Mouse (Mus musculus): ENCODE data around the gene Bhmt.
"Not testable (repeated sequence)": the region's sequence is repeated elsewhere in the genome, so short reads cannot be mapped to it uniquely, and the experiment has no call there.

The Bhmt gene

DNA sequence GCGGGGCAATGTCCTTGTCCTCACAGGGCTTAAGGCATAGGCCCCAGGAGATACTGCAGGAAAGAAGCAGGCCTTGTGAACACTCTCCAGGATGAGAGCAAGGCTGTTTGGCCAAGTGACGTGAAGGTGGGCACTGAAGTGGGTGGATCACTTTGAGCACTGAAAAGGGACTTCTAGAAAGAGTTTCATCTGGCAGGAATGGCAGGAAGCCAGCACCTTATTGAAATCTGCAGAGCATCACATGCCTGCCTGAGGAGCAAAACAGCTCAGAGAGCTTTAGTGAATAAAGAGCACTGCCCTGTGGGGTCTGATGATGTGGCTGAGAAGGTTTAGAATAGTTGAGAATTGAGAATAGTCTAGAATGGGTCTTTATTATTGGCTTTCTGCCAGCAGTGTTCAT, 29.3 kb downstream of the Bhmt start:
- DNase-seq (ENCODE audit: low read depth, low spot score), result no peak

DNA sequence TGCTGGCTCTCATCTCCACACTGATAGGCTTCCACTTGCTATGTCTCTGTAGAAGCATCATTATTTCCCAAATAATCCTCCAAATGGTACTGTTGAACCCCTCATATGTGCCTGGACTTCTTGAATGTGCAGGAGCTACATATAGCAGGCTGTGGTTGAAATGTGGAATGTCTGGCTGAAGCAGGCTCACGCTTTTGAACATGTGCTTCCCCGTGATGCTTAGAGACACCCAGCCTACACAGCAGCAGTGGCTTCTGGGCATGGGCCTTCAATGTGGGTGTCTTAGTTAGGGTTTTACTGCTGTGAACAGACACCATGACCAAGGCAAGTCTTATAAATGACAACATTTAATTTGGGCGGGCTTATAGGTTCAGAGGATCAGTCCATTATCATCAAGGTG, 30.1 kb downstream of the Bhmt start:
- no peak for DNase-seq (ENCODE audit: low read depth, low spot score)

DNA sequence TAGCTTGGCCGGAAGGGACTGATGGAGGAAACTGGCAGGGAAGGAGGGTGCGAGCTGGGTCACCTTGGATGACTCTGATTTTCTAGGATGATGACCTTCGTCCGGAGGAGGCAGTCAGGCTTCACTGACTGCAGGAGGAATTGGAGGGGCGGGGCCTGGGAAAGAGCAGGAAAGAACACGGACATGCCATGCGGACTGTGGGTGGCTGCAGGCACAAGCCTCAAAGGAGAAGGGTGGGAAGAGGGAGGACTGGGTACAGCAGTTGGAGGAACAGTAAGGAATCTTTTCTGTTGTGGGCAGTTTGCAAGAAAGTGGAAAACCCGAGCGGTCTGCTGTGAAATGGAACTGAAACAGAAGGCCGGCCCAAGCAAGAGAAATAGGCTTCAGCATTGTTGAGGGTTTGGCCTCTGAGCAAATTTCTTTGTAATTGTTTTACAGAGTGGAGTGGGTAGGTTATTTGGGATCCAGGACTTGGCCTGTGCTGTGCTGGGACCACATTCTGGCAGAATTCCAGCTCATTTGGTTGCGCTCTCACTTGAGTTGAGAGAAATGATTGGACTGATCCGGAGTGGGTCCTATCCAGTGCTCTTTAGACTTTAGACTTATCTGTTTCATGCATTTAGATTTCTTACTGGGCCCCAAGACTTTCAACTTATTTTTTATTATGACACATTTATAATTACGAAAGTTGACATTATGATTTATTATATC, 30.7 kb downstream of the Bhmt start:
- DNase-seq (ENCODE audit: low read depth, low spot score), result no peak

DNA sequence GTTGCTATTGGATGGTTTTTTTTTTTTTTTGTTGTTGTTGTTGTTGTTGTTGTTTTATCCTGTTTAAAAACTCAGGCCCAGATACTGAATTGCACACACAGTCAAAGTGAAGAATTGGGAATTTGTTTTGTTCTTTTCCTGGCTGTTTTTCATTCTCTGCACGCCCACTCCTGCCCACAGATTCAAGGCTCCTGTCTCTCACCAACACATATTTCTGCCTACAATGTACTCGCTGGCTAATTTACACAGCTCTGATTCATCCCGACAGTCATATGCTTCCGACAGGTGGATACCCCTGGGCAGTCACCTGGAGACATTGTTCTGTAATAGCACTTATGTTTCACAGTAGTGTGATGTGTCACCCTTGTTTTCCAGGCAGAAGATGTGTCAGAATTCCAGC, 33.1 kb downstream of the Bhmt start:
- no peak for DNase-seq (ENCODE audit: low read depth, low spot score)

DNA sequence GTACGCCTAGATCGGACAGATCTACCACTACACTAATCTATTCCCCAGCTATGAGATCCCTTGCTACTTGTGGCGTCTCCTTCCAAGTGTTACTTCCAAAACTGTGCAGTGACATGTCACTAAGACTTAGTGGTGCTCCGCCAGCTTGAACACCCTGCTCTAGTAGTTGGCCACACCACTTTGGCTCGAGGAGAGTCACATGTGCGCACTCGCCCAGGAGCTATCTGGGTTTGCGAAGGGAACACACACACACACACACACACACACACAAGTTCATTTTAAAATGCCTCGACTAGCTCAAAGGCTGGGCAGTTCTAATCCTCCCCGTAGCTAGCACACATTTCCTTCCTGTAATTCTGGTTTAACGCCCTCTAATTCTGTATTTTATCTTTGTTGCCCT, 36.2 kb downstream of the Bhmt start:
- DNase-seq (ENCODE audit: low read depth, low spot score), result no peak

DNA sequence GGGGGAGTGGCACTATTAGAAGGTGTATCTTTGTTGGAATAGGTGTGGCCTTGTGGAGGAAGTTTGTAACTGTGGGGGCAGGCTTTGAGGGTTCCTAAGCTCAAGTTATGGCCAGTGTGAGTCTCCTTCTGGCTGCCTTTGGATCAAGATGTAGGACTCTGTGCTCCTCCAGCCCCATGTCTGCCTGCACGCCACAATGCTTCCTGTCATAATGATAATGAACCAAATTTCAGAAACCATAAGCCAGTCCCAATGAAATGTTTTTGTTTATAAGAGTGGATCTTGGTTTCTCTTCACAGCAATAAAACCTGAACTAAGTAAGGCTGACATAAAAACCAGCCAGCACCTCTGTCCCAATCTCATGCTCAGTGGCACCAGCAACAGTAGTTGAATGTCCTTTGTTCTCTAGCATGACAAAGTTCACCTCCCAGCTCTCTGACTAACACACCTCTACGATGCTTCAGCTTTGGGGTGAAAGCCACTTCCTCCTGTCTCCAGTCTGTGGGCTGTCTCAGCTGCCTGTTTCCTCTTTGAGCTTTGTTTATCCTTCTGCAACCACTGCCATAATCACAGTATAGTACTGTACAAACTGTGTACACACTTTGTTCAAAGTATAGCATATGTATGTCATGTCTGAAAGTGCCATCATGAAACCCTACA, 44.6 kb downstream of the Bhmt start:
- DNase-seq (ENCODE audit: low read depth, low spot score), result peak; percentile 77

DNA sequence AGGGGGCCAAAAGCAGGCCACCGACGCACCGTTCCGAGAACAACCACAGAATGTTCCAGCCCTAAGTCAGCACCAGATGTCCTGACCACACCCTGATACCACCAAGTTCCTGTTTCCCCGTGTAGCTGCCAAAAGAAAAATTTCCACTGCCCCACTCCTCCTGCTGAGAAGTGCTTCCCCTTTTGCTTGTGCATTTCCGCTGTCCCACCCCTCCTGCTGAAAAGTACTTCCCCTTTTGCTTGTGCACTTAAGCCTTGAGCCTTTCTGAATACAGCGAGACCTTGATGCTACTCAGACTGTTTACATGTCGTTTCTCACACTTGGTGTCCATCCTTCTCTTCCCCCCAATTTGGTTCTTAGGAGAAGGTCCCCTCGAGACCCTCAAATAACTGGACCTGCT, 55.2 kb downstream of the Bhmt start:
- DNase-seq (ENCODE audit: low read depth, low spot score), result not testable (repeated sequence)

DNA sequence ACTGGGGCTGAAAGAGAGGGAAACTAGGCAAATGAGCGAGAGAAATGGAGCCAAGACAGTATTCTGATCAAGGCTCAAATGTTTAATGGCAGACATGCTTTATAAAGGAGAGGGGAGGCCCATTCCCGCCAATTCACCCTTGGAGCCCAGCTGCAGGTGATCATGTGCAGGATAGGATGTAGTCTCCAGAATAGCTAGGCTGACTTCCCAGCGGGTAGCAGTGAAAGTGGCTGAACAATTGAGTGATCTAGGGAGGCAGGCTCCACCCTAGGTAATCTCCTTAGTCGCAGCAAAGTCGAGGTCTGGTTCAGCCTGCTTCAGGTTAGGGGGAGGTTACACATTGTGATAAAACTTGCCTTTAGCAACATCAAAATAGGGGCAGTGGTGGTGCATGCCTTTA, 57.3 kb downstream of the Bhmt start:
- no peak for DNase-seq (ENCODE audit: low read depth, low spot score)

DNA sequence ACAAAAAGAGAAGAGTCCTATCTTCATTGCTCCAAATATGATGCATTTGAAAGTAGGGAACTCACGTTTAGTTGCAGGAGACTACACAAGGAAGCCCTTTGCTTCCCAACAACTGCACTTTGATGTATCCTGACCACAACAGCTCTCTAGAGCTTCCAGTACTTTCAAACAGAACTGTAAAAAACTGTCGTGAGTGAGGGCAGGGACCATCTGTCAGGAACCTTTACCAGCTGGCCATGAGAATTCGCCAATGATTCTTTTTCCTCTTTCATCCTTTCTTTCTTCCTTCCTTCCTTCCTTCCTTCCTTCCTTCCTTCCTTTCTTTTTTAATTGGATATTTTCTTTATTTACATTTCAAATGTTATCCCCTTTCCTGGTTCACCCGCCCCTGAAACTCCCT, 68.1 kb downstream of the Bhmt start:
- DNase-seq (ENCODE audit: low read depth, low spot score), result no peak
